Mouse (Mus musculus): ENCODE data around the gene Iqsec1.

DNA sequence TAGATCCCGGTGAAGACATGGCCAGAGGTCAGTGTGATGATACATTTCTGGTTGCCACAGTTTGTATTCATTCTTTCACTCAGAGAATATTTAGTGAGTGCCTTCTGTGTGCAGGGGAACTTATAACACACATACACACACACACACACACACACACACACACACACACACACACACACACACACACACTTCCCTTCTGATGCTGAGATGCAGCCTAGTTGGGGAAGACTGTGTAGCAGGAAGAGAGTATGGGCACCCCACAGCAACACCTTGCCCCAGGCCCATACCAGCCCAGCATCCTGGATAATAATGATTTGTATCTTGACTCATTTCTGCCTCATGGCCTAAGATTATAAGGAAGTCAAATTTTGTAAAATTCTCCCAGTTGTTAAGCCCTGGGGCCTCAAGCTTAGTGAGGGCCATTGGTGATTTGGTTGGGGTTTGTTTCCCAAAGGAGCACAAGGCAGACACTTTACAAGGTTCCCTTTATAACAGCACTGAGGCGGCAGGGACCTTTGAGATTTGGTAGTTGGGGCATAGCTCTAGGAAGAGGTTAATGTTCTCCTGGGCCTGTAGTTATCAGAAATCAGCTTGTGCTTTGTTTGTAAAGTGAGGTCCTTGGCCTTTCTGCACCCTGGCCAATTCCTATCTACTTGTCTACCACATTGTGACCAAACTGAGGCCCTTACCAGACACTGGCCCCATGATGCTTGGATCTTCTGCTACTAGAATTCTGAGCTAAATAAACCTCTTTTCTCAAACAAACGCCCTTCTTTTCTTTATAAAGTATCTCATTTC, 242.9 kb downstream of the Iqsec1 start:
- no peak for TF ChIP-seq CTCF (conservative IDR thresholded peaks at IDR 0.05; ENCODE audit: low read length)
- TF ChIP-seq NANOG (IDR thresholded peaks at IDR 0.05; ENCODE audit: borderline replicate concordance, low read length), result no peak
- no peak for TF ChIP-seq POU5F1 (IDR thresholded peaks at IDR 0.05; ENCODE audit: borderline replicate concordance, low read length)
